Mouse (Mus musculus) right cerebral cortex, postnatal 14 days (tissue): ENCODE results near the gene Gm20388.

Experiments used
- DNase-seq: peaks from one replicate; pipeline ENCODE4 v3.0.0; 2022

The Gm20388 gene

GRCm38 (mm10) chr8:120970346-120970745 lies 1059.7 kb downstream of the Gm20388 start:
- DNase-seq: peak; percentile 44

GRCm38 (mm10) chr8:120971691-120972469 lies 1061.2 kb downstream of the Gm20388 start:
- peak; percentile 19 for DNase-seq

GRCm38 (mm10) chr8:120973046-120973445 lies 1062.4 kb downstream of the Gm20388 start:
- DNase-seq: no peak

- no peak for DNase-seq
These were observed 1066.5 kb downstream of the Gm20388 start for GRCm38 (mm10) chr8:120977131-120977530.

GRCm38 (mm10) chr8:120979210-120979609 lies 1068.6 kb downstream of the Gm20388 start:
- no peak for DNase-seq

GRCm38 (mm10) chr8:120980948-120981347 lies 1070.3 kb downstream of the Gm20388 start:
- no peak for DNase-seq

- no peak for DNase-seq
These were observed 1074.2 kb downstream of the Gm20388 start for GRCm38 (mm10) chr8:120984888-120985287.

GRCm38 (mm10) chr8:120986022-120986421 lies 1075.4 kb downstream of the Gm20388 start:
- DNase-seq: no peak

GRCm38 (mm10) chr8:120993738-120994137 lies 1083.1 kb downstream of the Gm20388 start:
- DNase-seq: no peak

GRCm38 (mm10) chr8:120995424-120995823 lies 1084.8 kb downstream of the Gm20388 start:
- DNase-seq: no peak

GRCm38 (mm10) chr8:120996905-120997581 lies 1086.4 kb downstream of the Gm20388 start:
- peak; percentile 18 for DNase-seq

GRCm38 (mm10) chr8:120997926-120998325 lies 1087.3 kb downstream of the Gm20388 start:
- no peak for DNase-seq

GRCm38 (mm10) chr8:120998966-120999365 lies 1088.3 kb downstream of the Gm20388 start:
- DNase-seq: no peak

- no peak for DNase-seq
These were observed 1091.3 kb downstream of the Gm20388 start for GRCm38 (mm10) chr8:121001951-121002350.

GRCm38 (mm10) chr8:121002871-121003539 lies 1092.4 kb downstream of the Gm20388 start:
- no peak for DNase-seq

GRCm38 (mm10) chr8:121003639-121004038 lies 1093.0 kb downstream of the Gm20388 start:
- DNase-seq: no peak

GRCm38 (mm10) chr8:121013318-121013717 lies 1102.7 kb downstream of the Gm20388 start:
- DNase-seq: no peak

- no peak for DNase-seq
These were observed 1106.0 kb downstream of the Gm20388 start for GRCm38 (mm10) chr8:121016621-121017020.

- no peak for DNase-seq
These were observed 1107.6 kb downstream of the Gm20388 start for GRCm38 (mm10) chr8:121018236-121018635.

- DNase-seq: no peak
These were observed 1110.8 kb downstream of the Gm20388 start for GRCm38 (mm10) chr8:121021488-121021887.

- no peak for DNase-seq
These were observed 1112.4 kb downstream of the Gm20388 start for GRCm38 (mm10) chr8:121023003-121023402.

- DNase-seq: no peak
These were observed 1113.1 kb downstream of the Gm20388 start for GRCm38 (mm10) chr8:121023736-121024135.

- no peak for DNase-seq
These were observed 1114.8 kb downstream of the Gm20388 start for GRCm38 (mm10) chr8:121025486-121025885.

GRCm38 (mm10) chr8:121027787-121028186 lies 1117.1 kb downstream of the Gm20388 start:
- DNase-seq: peak; percentile 26
